Mouse (Mus musculus) embryonic fibroblast, embryonic 13.5 days (primary cell): Measurements from ENCODE around the gene Ankrd11.

Experiments used
- CTCF ChIP-seq: IDR thresholded peaks from 2 replicates; pipeline ENCODE4 v1.5.1; 2011; ENCODE audit warnings: mild to moderate bottlenecking, control low read depth, low read length, moderate library complexity, borderline replicate concordance; ENCODE audit not compliant: insufficient read depth
- POLR2A ChIP-seq: IDR thresholded peaks from 2 replicates; pipeline ENCODE4 v1.6.1; 2011; ENCODE audit warnings: low read depth, mild to moderate bottlenecking, control low read depth, low read length, moderate library complexity

GRCm38 (mm10) chr8:122960323-122960722 is 81.8 kb downstream of the Ankrd11 start:
- no peak for TF ChIP-seq POLR2A
- TF ChIP-seq CTCF = no peak
